Mouse (Mus musculus) telencephalon, adult 2 months (tissue): ENCODE measurements around the gene Pigk.
"Not testable (repeated sequence)": the region's sequence is repeated elsewhere in the genome, so short reads cannot be mapped to it uniquely, and the experiment has no call there.

Experiments used
- DNase-seq: peaks from one replicate; pipeline ENCODE4 v3.0.0-alpha.2; 2011; ENCODE audit warnings: low read depth, low spot score

Gene Pigk

GRCm38 (mm10) chr3:152767485-152767884 lies 53.6 kb downstream of the Pigk start:
- DNase-seq = no peak

GRCm38 (mm10) chr3:152770056-152770455 lies 56.2 kb downstream of the Pigk start:
- DNase-seq = no peak

GRCm38 (mm10) chr3:152776363-152776762 lies 62.5 kb downstream of the Pigk start:
- DNase-seq = no peak

GRCm38 (mm10) chr3:152776872-152777540 lies 63.1 kb downstream of the Pigk start:
- DNase-seq = no peak

GRCm38 (mm10) chr3:152779819-152780218 lies 65.9 kb downstream of the Pigk start:
- DNase-seq = no peak

GRCm38 (mm10) chr3:152783792-152784191 lies 69.9 kb downstream of the Pigk start:
- DNase-seq = peak; percentile 36

- DNase-seq = not testable (repeated sequence)
Observed at GRCm38 (mm10) chr3:152784353-152784752, 70.5 kb downstream of the Pigk start.

GRCm38 (mm10) chr3:152788301-152788953 lies 74.5 kb downstream of the Pigk start:
- DNase-seq = not testable (repeated sequence)

GRCm38 (mm10) chr3:152792601-152793000 lies 78.7 kb downstream of the Pigk start:
- no peak for DNase-seq

- DNase-seq = no peak
Observed at GRCm38 (mm10) chr3:152793006-152793405, 79.1 kb downstream of the Pigk start.

GRCm38 (mm10) chr3:152796216-152796615 lies 82.3 kb downstream of the Pigk start:
- DNase-seq = no peak

- DNase-seq = no peak
Observed at GRCm38 (mm10) chr3:152797354-152797753, 83.5 kb downstream of the Pigk start.

- DNase-seq = no peak
Observed at GRCm38 (mm10) chr3:152799738-152800431, 86.0 kb downstream of the Pigk start.

- no peak for DNase-seq
Observed at GRCm38 (mm10) chr3:152813905-152814304, 100.0 kb downstream of the Pigk start.

- no peak for DNase-seq
Observed at GRCm38 (mm10) chr3:152815110-152815509, 101.2 kb downstream of the Pigk start.

- DNase-seq = no peak
Observed at GRCm38 (mm10) chr3:152820406-152820805, 106.5 kb downstream of the Pigk start.

- no peak for DNase-seq
Observed at GRCm38 (mm10) chr3:152821202-152821601, 107.3 kb downstream of the Pigk start.

GRCm38 (mm10) chr3:152831377-152831776 lies 117.5 kb downstream of the Pigk start:
- no peak for DNase-seq

GRCm38 (mm10) chr3:152831974-152832373 lies 118.1 kb downstream of the Pigk start:
- no peak for DNase-seq

- DNase-seq = no peak
Observed at GRCm38 (mm10) chr3:152832436-152832835, 118.5 kb downstream of the Pigk start.

GRCm38 (mm10) chr3:152837407-152837806 lies 123.5 kb downstream of the Pigk start:
- DNase-seq = no peak

GRCm38 (mm10) chr3:152837938-152838337 lies 124.0 kb downstream of the Pigk start:
- peak; percentile 79 for DNase-seq

- no peak for DNase-seq
Observed at GRCm38 (mm10) chr3:152841264-152841663, 127.4 kb downstream of the Pigk start.
